Comparison of ENCODE assay signal across 14 mouse cellular contexts in the genomic region with DNA sequence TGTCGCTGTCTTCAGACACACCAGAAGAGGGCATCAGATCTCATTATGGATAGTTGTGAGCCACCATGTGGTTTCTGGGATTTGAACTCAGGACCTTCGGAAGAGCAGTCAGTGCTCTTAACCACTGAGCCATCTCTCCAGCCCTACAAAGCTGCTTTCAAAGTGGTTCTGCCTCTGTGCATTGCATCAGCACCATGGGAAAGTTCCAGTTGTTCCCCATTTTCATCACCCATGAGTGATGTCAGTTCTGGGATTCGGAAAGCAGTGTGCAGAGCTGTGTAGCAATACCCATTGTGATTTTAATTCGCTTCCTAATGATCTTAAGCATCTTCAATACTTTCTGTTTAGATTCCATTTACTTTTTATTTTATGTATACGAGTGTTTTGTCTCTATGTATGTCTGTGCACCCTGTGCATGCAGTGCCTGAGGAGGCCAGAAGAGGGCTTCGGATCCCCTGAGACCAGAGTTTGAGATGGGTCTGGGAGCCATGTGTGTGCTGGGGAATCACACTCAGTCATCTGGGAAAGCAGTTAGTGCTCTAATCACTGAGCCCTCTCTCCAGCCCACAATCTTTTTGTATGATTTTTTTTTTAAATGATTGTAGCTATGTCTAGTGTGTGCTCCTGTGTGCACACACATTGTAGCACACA. TPM values are rescaled to one million over a fixed set of nuclear protein-coding genes. Genes with fewer than 3 reads are reported as not detected.
DNase-seq lines count a peak whose midpoint lies in the region; ATAC-seq and TF ChIP-seq lines count a peak whose summit lies in the region.
"Had no signal": no experiment of that assay in that cellular context is flagged by ENCODE, and none has a peak within 500 bp of the region (broad histone marks: within the 10 kb centered on the region; RNA-seq: fewer than 3 reads in every experiment).

No protein-coding gene starts in this region.

- no peak overlapping the region for H3K27ac ChIP-seq in heart, adult 2 months
- no peak overlapping the region for H3K27ac ChIP-seq in heart, embryonic 11.5 days (ENCODE audit: low read depth, low read length)
- H3K27ac ChIP-seq in lung, postnatal 0 days (ENCODE audit: low read length) = no peak overlapping the region
- H3K27ac ChIP-seq in MEL (ENCODE audit: control insufficient read depth, low read depth, low read length) = no peak overlapping the region
- H3K27ac ChIP-seq: liver, embryonic 13.5 days; neural tube, embryonic 12.5 days had no signal

- no peaks in the 10 kb centered on the region for H3K9me3 ChIP-seq in heart, embryonic 11.5 days (replicated peaks; ENCODE audit: control insufficient read depth, low read length)
- no peaks in the 10 kb centered on the region for H3K9me3 ChIP-seq in lung, postnatal 0 days (ENCODE audit: low read length)
- H3K9me3 ChIP-seq in MEL (replicated peaks; ENCODE audit: insufficient read depth, low read length) = no peaks in the 10 kb centered on the region
- H3K9me3 ChIP-seq: liver, embryonic 13.5 days; neural tube, embryonic 12.5 days had no signal

- no peaks in the 10 kb centered on the region for H3K27me3 ChIP-seq in heart, adult 2 months (ENCODE audit: control insufficient read depth, insufficient read depth, low read length)
- H3K27me3 ChIP-seq in heart, embryonic 11.5 days (ENCODE audit: control insufficient read depth, insufficient read depth, low read length) = no peaks in the 10 kb centered on the region
- no peaks in the 10 kb centered on the region for H3K27me3 ChIP-seq in lung, postnatal 0 days (replicated peaks; ENCODE audit: insufficient read depth, low read length)
- H3K27me3 ChIP-seq in MEL (ENCODE audit: control insufficient read depth in 1 of 2, insufficient read depth in 2 of 2, low read length in 2 of 2) = no peaks in the 10 kb centered on the region
- H3K27me3 ChIP-seq: liver, embryonic 13.5 days; neural tube, embryonic 12.5 days had no signal

- intact Hi-C loops in heart, adult 2 months (cut with DNase I) = no loop called here

- TF ChIP-seq EP300 in heart, adult 2 months (IDR thresholded peaks at IDR 0.05; ENCODE audit: insufficient read depth, low read depth, low read length) = no peak
- TF ChIP-seq EP300 in lung, postnatal 0 days (IDR thresholded peaks at IDR 0.05) = no peak
- no peak for TF ChIP-seq EP300 in MEL (IDR thresholded peaks at IDR 0.05; ENCODE audit: low read depth in 1 of 2, low read length in 2 of 2)

- no peaks in the 10 kb centered on the region for H3K79me2 ChIP-seq in heart, adult 2 months (replicated peaks; ENCODE audit: control insufficient read depth, insufficient read depth, low read length)
- no peaks in the 10 kb centered on the region for H3K79me2 ChIP-seq in MEL (ENCODE audit: control insufficient read depth, insufficient read depth, low read length, poor library complexity)

- no peak for TF ChIP-seq RAD21 in MEL (IDR thresholded peaks at IDR 0.05; ENCODE audit: low read depth, low read length)

- 93% methylated on average over 6 of the region's 6 CpGs for WGBS in heart, adult 2 months
- WGBS in heart, embryonic 11.5 days (ENCODE audit: insufficient replicate concordance) = 86% methylated on average over 6 of the region's 6 CpGs
- 84% methylated on average over 6 of the region's 6 CpGs for WGBS in lung, postnatal 0 days

- no peak overlapping the region for H3K4me3 ChIP-seq in heart, adult 2 months
- no peak overlapping the region for H3K4me3 ChIP-seq in heart, embryonic 11.5 days (ENCODE audit: low read depth, low read length)
- H3K4me3 ChIP-seq in lung, postnatal 0 days (ENCODE audit: low read depth, low read length) = no peak overlapping the region
- H3K4me3 ChIP-seq in MEL (ENCODE audit: control insufficient read depth in 1 of 2, insufficient read depth in 1 of 2, low read depth in 2 of 2, low read length in 2 of 2) = no peak overlapping the region
- H3K4me3 ChIP-seq: erythroblast, embryonic 14.5 days; liver, embryonic 13.5 days; neural tube, embryonic 12.5 days had no signal

- no peak overlapping the region for H3K9ac ChIP-seq in heart, adult 2 months (ENCODE audit: low read depth, low read length)
- H3K9ac ChIP-seq in heart, embryonic 11.5 days (ENCODE audit: low read depth, low read length) = no peak overlapping the region
- no peak overlapping the region for H3K9ac ChIP-seq in lung, postnatal 0 days (replicated peaks; ENCODE audit: low read depth)
- H3K9ac ChIP-seq in MEL (ENCODE audit: control insufficient read depth, low read depth, low read length, poor library complexity, severe bottlenecking) = no peak overlapping the region
- H3K9ac ChIP-seq: liver, embryonic 13.5 days; neural tube, embryonic 12.5 days had no signal

- TF ChIP-seq CTCF in heart, adult 2 months (IDR thresholded peaks at IDR 0.05) = peak; percentile 42
- TF ChIP-seq CTCF in lung, postnatal 0 days (IDR thresholded peaks at IDR 0.05) = peak; percentile 56
- peak; percentile 35 to 40 (median 36); a peak in 5 of 6 replicates for TF ChIP-seq CTCF in MEL (IDR thresholded peaks at IDR 0.05 in 2 of 3, conservative IDR thresholded peaks at IDR 0.05 in 1 of 3; ENCODE audit: control insufficient read depth in 1 of 3, insufficient read depth in 1 of 3, low read depth in 2 of 3, low read length in 3 of 3, poor library complexity in 1 of 3, severe bottlenecking in 1 of 3)

- no peak for DNase-seq in heart, adult 2 months
- peak; percentile 43 for DNase-seq in lung, postnatal 0 days (ENCODE audit: low spot score)
- no peak for DNase-seq in lung, postnatal 4 days
- peak; percentile 47 for DNase-seq in MEL (ENCODE audit: low read depth, low spot score)
- DNase-seq in layer of hippocampus, postnatal 25 days (ENCODE audit: extremely low spot score in 1 of 2, low spot score in 1 of 2) = no peak
- no peak for DNase-seq in layer of hippocampus, adult 9-10 months (ENCODE audit: low spot score)
- DNase-seq: adrenal gland, adult 2 months; cerebellum, adult 9-10 months; liver, embryonic 13.5 days; thymus, adult 18-20 months had no signal

- ATAC-seq in heart, embryonic 11.5 days (replicated peaks; ENCODE audit: insufficient number of reproducible peaks, low FRiP score, low TSS enrichment) = no peak
- no peak; the same call in 1 of the 2 replicates for ATAC-seq in lung, postnatal 0 days
- peak; percentile 84 for ATAC-seq in megakaryocyte, adult 5-6 weeks (ENCODE audit: poor library complexity, severe bottlenecking)

- no peak for TF ChIP-seq POLR2A in heart, adult 2 months (IDR thresholded peaks at IDR 0.05; ENCODE audit: insufficient read depth, low read depth, low read length)
- TF ChIP-seq POLR2A in MEL (IDR thresholded peaks at IDR 0.05; ENCODE audit: control insufficient read depth in 1 of 2, insufficient read depth in 1 of 2, low read depth in 1 of 2, low read length in 2 of 2, poor library complexity in 1 of 2) = no peak

- peaks cover 3% of the 10 kb centered on the region; the same call in 1 of the 2 replicates for H3K4me1 ChIP-seq in heart, adult 2 months (ENCODE audit: control insufficient read depth, insufficient read depth, low read length)
- H3K4me1 ChIP-seq in heart, embryonic 11.5 days (ENCODE audit: control insufficient read depth, insufficient read depth, low read length) = 0 out of 2 replicates have a peak, but pooled peaks cover 6% of the 10 kb centered on the region
- H3K4me1 ChIP-seq in lung, postnatal 0 days (ENCODE audit: insufficient read depth, low read depth, low read length) = no peaks in the 10 kb centered on the region; the same call in 1 of the 2 replicates
- peaks cover 13 to 14% of the 10 kb centered on the region in 2 experiments; a peak in 3 of 4 replicates for H3K4me1 ChIP-seq in MEL (ENCODE audit: control insufficient read depth in 1 of 2, insufficient read depth in 2 of 2, low read length in 2 of 2)

- H3K4me2 ChIP-seq in heart, embryonic 11.5 days = no peak overlapping the region
- H3K4me2 ChIP-seq in lung, postnatal 0 days (replicated peaks; ENCODE audit: low read depth, low read length) = no peak overlapping the region
- H3K4me2 ChIP-seq: liver, embryonic 13.5 days; neural tube, embryonic 12.5 days had no signal

- H3K36me3 ChIP-seq in heart, adult 2 months (ENCODE audit: control insufficient read depth, insufficient read depth, low read length) = no peaks in the 10 kb centered on the region
- no peaks in the 10 kb centered on the region for H3K36me3 ChIP-seq in heart, embryonic 11.5 days (ENCODE audit: control insufficient read depth, insufficient read depth, low read length)
- no peaks in the 10 kb centered on the region for H3K36me3 ChIP-seq in lung, postnatal 0 days (ENCODE audit: insufficient read depth, low read length)
- H3K36me3 ChIP-seq in MEL (ENCODE audit: control insufficient read depth in 1 of 2, insufficient read depth in 2 of 2, low read length in 2 of 2) = 0 out of 4 replicates have a peak, but pooled peaks cover 0 to 3% of the 10 kb centered on the region in 2 experiments
- H3K36me3 ChIP-seq: liver, embryonic 13.5 days; neural tube, embryonic 12.5 days had no signal

TF ChIP-seq in MEL, 35 proteins besides CTCF, POLR2A, EP300 and RAD21:
- TF ChIP-seq RCOR1 (IDR thresholded peaks at IDR 0.05; ENCODE audit: low read depth, low read length) (no peak), MEF2A (IDR thresholded peaks at IDR 0.05; ENCODE audit: extremely low read depth, insufficient replicate concordance, low read depth, low read length, poor library complexity, severe bottlenecking) (no peak), MAZ (IDR thresholded peaks at IDR 0.05; ENCODE audit: low read depth, low read length) (no peak)
TF ChIP-seq in MEL: peak in this region for 0.

RNA-seq across cellular contexts. Expression of a gene that starts 6.6 kb away (rescaled TPM):
- total RNA-seq in heart, adult 2 months (2021) = 10 to 100 TPM; 13.2 to 13.8 TPM
- polyA plus RNA-seq in heart, adult 2 months (2012; rRNA removed) = 9.2 and 9.5 TPM in 2 replicates
- polyA plus RNA-seq in heart, embryonic 11.5 days (2014; fragmentation: Nextera tagmentation; extraction: Ambion mirVana) = 3.0 and 3.8 TPM in 2 replicates
- 4.3 and 5.1 TPM in 2 replicates for polyA plus RNA-seq in lung, postnatal 0 days (2015; fragmentation: Nextera tagmentation; extraction: Ambion mirVana)
- 8.2 and 9.1 TPM in 2 replicates for total RNA-seq in MEL (2012; rRNA removed)
- polyA plus RNA-seq in MEL (2012; ENCODE audit: insufficient read depth in 1 of 2, insufficient read length in 2 of 2, low read depth in 1 of 2, low replicate concordance in 2 of 2, missing spikeins in 1 of 2) = 10 to 100 TPM in 1 of 2 experiments, not detected in 1; 20.2 TPM
- 21.2 and 21.4 TPM in 2 replicates for total RNA-seq in megakaryocyte, adult 5-6 weeks (2015)
- 14.5 and 19.0 TPM in 2 replicates for total RNA-seq in megakaryocyte, adult 5-6 weeks (2017)
- 10 to 100 TPM; 40.6 to 45.7 TPM for total RNA-seq in layer of hippocampus, postnatal 25 days (2021)

Comparison
In these comparisons a context has a peak if more than half of its experiments do, and no peak if none do; other contexts are left out.
1. DNase-seq: peak in lung, postnatal 0 days (single experiment) and MEL (single experiment); none in heart, adult 2 months (0 of 2), lung, postnatal 4 days (0 of 2), layer of hippocampus, postnatal 25 days (0 of 2) and layer of hippocampus, adult 9-10 months (single experiment).
2. Peak in every context shown above with its lines, with median percentiles within 50 percentile points of each other: CTCF ChIP-seq.